Mouse (Mus musculus) frontal cortex, adult (tissue): ENCODE results near the gene Prkab2.
A peak's percentile ranks its signal among the peaks of the same experiment; 100 is the strongest.

Experiments used
- ATAC-seq: cut with Nextera tagmentation; 2 replicates; pipeline ENCODE4 v1.9.2; 2017; ENCODE audit warnings: mild to moderate bottlenecking, moderate library complexity, mixed read lengths; ENCODE audit not compliant: low TSS enrichment

Prkab2 gene

DNA sequence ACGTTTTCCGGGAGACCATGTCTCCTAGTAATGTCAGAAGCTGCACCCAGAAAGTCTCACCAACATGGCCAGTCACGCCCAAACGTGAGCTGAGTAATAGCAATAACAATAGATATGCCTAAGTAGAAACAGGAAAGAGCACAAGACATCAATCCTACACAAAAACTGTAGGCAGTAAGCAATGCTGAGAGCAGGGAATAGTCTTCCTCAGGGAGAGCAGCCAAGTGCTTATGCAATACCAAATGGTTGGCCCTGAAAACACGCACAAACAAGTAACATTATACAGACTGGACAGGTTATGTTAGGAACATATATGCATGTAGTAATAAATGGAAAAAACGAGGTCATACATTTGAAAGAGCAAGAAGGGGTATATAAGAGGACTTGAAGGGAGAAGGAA, 8.5 kb upstream of the Prkab2 start:
- no peak for ATAC-seq

DNA sequence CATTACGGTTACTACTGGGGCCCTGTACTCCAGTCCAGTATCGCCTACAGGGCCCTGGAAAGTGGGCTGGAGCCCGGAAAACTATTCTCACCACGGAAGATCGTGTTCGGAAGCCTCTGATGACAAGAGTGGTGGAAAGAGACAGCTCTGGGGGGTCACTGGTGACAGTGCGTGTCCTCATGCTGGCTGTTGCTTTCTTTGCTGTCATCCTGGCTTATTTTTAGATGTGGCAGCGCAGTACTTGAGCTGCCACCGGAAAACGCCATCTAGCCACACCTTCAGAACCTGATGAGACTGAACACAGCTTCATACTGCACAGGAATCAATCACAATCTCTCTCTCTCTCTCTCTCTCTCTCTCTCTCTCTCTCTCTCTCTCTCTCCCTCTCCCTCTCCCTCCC, 6.4 kb upstream of the Prkab2 start:
- no peak for ATAC-seq

GRCm38 (mm10) chr3:97653781-97654180, 4.2 kb upstream of the Prkab2 start:
- ATAC-seq: no peak

- no peak for ATAC-seq
Observed at GRCm38 (mm10) chr3:97654901-97655300, 3.1 kb upstream of the Prkab2 start.

DNA sequence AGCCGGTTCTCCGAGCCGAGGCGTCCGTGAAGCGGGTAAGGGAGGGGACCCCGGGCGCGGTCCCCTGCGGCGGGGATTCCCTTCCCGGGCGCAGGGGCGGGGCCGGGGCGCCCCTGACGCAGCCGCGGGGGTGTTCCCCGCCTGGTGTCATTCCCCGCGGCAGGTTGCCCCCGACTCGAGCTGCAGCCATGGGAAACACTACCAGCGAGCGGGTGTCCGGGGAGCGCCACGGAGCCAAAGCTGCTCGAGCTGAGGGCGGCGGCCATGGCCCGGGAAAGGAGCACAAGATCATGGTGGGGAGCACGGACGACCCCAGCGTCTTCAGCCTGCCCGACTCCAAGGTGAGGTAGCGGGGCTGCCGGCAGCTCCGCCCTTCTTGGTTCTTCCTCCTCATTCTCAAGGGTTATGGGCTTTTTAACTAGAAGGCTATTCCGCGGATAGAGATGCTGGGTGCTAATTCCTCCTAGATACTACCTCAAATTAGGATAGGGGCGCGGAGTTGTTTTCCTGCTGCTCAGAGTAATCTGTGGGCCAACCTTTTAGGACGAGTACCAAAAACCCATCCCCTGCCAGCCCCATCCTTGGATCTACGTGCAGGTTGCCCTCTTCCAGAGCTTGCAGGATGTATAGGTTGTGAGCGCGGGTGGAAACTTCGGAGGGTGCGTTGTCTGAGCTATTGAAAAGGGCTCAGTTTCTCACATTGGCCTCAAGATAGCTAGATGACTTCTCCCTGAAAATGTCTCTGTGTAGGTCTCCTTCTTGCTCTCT, 617 bp downstream of the Prkab2 start:
- peak; percentile 62 for ATAC-seq

DNA sequence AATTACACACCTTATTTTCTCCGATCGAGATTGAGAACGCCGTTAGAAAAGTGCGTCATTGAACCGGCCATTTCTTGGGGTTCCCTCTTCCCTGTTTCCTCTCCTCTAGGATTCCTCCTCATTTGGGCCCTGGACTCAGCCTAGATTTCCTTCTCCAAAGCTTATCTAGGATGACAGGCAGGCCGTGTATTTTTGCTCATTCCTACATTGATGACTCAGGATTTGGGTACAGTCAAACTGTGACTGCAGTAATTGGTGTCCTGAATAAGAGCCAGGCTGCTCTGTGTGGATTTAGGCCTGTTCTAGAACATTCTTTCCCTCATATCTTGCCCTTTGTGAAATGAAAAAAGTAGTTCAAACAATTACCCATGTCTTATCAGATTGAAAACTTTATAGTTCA, 1.8 kb downstream of the Prkab2 start:
- peak; percentile 11; the same call in 1 of the 2 replicates for ATAC-seq

GRCm38 (mm10) chr3:97661206-97661605, 3.2 kb downstream of the Prkab2 start:
- no peak for ATAC-seq

GRCm38 (mm10) chr3:97665525-97665924, 7.5 kb downstream of the Prkab2 start:
- no peak for ATAC-seq

GRCm38 (mm10) chr3:97666154-97666553, 8.2 kb downstream of the Prkab2 start:
- ATAC-seq: no peak

DNA sequence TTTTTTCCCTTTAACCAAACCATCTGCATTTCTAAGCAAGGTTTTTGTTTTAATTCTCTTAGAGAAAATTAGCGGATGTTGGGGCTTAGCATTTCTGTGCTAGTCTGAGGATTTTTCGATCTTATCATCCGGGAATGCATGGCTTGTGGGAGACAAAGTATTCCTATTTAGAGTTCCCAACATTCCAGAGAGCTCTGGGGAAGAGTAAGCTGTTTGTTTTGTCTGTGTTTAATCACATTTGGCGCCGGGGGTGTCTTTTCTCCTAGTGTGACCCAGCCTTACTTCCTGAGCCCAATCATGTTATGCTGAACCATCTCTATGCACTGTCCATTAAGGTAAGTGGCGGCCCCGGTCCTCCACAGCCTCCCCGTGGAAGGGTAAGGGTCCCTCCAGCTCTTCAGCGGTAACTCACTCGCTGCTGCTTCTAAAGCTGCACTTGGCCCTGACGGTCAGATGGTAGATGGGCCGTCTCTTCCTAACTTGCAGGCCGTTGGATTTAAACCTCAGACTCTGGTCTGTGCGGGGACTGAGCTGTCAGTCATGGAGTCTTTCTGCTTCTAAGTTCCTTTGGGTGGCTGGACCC, 9.2 kb downstream of the Prkab2 start:
- ATAC-seq: no peak

GRCm38 (mm10) chr3:97674644-97675110, 16.7 kb downstream of the Prkab2 start, which contains the start of gene Gm17651:
TSS of gene Gm17651 (minus strand) at chr3:97674694.
- ATAC-seq: no peak

- no peak for ATAC-seq
Observed at GRCm38 (mm10) chr3:97676126-97676525, 18.1 kb downstream of the Prkab2 start.

DNA sequence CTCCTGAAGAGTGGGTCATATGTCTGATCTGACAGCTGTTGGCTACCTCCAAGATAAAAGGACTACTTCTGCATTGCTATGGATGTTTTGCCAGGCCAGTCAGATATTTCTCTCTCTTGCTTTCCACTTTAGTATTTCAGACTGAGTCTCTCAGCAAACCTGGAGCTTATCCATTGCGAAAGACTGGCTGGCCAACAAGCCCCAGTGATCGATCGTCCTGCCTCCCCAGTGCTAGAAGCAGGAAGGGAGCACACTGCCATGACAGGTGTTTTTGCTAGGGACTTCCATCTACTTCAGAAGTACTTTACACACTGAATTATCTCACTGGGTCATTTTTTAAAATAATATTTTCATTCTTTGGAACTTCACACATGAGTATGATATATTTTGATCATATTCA, 20.4 kb downstream of the Prkab2 start:
- ATAC-seq: no peak

- peak; percentile 63 for ATAC-seq
Observed at GRCm38 (mm10) chr3:97680631-97681320, 22.8 kb downstream of the Prkab2 start.

DNA sequence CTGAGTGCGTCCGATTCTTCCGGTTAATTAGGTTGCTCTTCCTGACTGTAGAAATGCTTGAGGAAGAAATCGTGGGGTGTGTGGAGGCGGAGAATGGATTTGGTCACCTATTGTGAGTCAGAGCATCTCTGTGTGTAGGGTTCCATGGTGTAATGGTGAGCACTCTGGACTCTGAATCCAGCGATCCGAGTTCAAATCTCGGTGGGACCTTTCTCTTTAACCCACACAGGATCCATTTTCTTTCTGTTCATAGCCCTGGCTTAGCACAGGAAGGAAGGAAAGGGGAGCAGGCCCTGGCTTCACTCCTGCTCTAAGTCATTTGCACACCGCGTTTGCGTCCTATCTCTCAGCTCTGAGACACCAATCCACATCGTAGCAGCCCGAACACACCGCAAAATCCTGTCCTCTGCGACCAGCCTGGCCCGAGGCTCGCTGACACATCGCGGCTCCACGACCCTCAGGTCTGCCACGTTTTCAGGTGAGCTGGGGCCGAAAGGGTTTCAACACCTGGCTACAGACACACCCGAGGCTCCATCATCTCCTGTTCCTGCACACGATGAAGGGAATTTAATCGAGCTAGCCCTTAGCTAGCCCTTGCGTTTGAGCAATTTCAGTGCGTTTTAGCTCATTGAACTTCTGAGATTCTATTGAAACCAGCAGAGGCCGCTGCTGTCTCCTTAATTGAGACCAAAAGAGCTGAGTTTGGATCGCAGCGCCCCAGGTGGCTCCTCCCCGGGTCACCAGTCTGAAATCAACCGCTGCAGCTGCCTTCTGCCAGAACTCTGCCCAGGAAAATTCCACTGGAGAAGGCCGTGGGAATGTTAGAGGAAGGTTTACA, 23.5 kb downstream of the Prkab2 start:
- peak; percentile 46 for ATAC-seq

DNA sequence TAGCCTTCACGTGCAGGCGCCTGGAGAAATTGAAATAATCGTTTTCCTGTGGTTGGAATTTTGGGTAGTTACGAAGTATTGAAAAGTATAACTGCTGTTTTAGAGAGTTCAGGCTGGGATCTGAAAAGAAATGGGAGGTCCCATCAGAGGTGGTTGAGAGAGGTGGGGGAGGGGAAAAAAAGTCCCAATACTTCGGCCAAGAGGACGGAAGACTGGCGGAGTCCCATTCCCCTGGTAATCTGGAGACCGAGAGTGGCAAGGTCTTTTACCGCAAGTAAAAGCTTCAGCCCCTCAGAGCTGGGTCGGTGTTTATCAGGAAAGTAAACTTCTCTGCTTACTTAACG, 24.1 kb downstream of the Prkab2 start:
- ATAC-seq: no peak

DNA sequence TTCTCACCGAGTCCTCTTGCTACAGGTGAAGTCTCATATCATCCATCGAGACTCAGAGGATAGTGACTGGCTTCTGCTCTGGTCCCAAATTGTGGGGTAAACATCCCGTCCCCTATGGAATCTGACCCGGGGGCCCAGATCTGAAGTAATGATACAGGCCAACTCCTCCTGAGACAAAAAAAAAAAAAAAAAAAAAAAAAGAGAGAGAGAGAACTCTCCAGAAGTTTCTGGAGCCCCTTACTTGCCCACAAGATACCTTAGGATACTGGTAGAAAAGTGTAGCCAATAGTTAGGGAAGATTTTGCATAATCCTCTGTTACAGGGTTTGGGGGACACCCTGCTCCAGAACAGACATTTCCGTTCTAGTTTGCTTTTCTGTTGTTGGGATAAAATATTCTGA, 24.6 kb downstream of the Prkab2 start:
- ATAC-seq: no peak

- no peak for ATAC-seq
Observed at GRCm38 (mm10) chr3:97683560-97684195, 25.7 kb downstream of the Prkab2 start.

GRCm38 (mm10) chr3:97686372-97687117, 28.6 kb downstream of the Prkab2 start:
- peak; percentile 32 for ATAC-seq

GRCm38 (mm10) chr3:97689289-97689688, 31.3 kb downstream of the Prkab2 start:
- no peak for ATAC-seq

- ATAC-seq: no peak
Observed at GRCm38 (mm10) chr3:97690590-97690989, 32.6 kb downstream of the Prkab2 start.
